Mouse (Mus musculus) c-Kit-positive CD71-negative TER-119-negative erythroid progenitor cells, embryonic 14.5 days (primary cell): ENCODE results near the gene Fuca2.

Source experiments
- DNase-seq: peaks from one replicate; pipeline ENCODE4 v3.0.0-alpha.2; 2013; ENCODE audit warnings: low read depth

Gene Fuca2

DNA sequence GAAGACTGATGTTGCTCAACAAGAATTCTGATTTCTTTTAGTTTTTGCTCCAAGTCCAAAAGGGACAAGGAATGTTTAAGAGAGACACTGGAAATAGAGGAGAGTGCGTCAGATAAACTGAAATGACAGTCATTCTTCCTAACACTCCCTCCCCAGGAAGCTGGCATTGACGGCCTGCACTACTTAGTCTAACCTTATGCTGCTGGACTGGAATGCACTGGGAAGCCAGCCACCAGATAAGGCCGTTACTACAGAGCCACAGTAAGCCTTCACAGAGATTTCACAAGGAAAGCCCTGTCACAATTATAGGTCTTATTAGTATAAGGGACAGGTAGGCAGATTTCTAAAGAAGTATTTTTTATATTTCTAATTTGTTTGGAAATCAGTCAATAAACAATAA is 35.4 kb downstream of the Fuca2 start:
- DNase-seq, result no peak

DNA sequence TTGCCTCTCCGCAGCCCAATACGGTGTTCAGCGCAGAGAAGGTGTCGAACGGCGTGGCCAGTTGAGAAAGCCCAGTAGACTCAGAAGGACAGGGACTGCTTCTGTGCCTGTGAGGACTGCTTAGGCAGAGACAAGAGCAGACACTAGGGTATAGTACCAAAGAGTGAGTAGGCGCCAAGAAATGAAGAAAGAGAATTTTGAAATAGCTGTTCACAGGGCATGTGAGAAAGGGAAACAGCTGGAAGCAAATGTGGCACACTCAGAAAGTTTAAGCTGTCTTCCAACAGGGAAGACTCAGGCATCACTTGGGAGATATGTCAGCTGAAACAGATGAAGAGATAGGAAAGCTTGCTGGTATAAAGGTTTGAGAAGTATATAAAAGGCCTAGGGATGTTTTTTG is 37.4 kb downstream of the Fuca2 start:
- DNase-seq, result no peak

DNA sequence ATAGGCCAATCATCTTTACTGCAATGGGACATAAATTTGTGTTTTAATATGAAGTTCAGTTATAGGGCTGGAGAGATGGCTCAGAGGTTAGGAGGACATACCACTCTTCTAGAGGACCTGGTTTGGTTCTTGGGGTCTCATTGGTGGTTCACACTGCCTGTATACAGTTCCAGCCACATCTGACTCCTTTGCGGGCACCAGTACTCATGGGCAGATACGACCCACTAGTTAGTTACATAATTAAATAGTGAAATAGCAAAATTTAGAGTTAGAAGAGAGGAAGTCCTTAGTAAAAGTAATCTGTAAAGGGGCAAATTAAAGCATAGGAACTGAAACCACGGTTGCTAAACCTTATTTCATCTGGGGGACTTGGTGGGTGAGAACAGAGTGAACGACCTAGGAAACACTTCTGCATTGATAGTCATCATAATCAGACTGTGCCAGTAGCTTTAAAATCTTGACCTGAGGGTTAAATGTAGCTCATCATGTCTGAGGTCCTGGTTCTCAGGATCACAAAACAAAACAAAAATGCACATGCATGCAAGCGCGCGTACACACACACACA is 40.5 kb downstream of the Fuca2 start:
- no peak for DNase-seq

DNA sequence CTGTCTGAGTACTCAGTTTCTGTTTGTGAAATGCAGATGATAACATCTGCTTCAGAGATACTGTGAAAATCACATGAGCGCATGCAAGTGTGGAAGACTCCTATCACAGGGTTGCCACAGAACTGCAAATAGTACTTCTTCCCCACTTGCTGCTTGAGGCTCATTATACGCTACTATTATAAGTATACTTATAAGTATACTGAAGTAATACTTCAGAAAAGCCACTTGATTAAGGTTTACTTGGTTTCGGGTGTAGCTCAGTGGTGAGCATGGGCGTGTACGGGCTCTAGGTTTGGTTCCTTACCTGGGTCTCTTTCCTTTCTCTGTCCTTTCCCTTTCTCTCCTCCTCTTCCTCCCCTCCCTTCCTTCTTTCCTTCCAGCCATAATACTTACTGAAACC is 42.4 kb downstream of the Fuca2 start:
- DNase-seq, result no peak

DNA sequence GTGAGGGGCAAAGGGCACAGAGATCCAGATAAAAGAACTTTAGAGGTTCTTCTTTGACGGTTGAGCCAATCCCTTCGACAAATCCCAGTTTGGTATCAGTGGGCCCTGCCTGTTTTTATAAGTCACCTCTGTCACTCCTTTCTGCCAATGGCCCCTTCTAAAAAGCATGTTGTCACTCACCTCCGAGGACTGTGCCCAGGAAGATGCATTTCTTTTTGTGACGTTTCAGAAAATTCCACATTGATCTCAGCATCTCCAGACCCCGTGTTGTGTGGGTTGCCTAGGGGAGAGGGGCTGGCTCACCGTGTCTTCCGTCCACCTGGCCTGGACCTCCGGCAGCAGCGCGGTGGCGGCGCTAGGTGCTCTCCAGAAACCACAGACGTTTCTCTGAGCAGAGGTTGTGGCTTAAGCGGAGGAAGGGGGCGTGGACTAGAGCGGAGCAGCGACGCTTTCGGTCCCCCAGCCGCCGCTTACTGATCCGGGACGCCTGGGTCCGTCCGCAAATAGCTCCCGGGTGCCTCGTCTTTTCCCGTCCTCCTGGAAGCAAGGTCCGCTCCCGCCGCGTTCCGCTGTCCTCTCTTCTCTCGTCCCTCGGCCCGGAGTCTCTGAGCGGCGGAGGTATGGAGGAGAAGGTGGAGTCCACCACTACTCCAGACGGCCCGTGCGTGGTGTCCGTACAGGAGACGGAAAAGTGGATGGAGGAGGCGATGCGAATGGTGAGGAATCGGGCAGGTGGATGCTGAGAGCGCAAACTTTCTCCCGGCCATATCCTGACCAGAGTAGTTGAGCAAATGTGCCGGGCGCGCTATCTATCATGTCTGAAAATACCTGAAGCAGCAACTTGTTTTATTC is 53.5 kb downstream of the Fuca2 start, which contains the start of the genes Adat2 and Pex3:
Gene Adat2 (plus strand): TSS at position 249 of the 852 bp plus-strand sequence.
Gene Pex3 (minus strand): TSS at position 497 of the 852 bp plus-strand sequence.
- peak; percentile 85 for DNase-seq

DNA sequence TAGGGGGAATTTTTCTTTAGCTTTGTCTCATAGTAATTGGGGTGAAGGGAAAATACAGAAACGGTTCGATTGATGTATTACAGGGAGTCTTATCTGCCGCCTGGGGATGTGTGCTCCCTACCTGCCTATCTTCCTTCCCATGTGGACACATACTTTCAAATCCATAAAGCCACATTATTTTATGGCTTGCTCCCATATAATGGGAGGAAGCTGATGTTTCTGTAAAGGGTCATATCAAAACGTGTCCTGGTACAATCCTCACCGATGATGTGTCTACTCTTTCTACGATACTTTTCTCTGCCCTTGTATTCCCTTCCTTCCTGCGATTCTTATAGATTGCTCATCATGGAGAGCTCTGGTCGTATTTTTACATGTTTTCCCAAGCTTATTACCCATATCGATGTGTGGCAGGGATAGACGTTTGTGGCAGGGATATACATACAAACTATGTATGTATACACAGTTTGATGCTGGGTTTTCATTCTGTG is 54.2 kb downstream of the Fuca2 start:
- DNase-seq, result peak; percentile 6

DNA sequence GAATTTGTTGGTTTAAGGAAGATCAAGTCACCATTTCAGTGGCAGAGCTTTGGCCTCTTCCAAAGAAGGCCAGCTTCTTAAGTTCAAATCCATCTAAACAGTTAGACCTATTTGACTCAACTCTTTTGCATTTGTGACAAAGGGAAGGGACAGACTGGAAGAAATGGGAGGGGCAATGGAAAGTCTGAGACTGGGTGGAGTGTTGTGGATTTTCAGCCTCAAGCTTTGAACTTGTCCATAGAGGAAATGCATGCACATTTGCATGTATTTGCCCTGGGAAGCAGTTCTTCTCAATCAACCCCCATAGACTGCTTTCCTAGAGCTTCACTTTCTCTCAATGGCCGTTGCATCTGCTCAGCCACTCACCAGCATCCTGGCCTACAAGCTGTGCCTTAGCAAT is 55.0 kb downstream of the Fuca2 start:
- DNase-seq, result no peak

DNA sequence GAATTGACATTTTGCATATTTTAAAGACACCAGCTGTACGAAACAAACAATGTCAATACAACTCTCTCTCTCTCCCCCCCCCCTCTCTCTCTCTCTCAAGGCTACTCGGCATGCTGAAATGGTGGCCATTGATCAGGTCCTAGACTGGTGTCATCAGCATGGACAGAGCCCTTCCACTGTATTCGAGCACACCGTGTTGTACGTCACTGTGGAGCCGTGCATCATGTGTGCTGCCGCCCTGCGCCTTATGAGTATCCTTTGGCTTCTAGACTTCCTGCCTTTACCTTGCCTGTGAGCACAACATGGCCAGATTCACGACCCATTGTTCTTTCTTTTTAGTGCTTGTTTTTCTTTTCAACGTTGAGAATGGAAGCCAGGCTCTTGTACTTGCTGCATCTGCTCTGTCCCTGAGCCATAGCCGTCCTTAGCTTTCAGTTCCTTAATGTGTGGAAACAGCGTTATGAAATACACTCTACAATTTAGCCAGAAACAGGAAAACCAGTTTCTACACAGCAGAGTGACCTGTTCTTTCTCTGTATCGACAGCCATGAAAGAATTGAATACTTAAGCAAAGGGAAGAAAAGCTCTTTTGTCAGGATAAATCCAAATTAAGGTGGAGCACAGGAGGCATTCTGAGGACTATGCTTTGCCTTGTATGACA is 60.8 kb downstream of the Fuca2 start:
- DNase-seq, result no peak

DNA sequence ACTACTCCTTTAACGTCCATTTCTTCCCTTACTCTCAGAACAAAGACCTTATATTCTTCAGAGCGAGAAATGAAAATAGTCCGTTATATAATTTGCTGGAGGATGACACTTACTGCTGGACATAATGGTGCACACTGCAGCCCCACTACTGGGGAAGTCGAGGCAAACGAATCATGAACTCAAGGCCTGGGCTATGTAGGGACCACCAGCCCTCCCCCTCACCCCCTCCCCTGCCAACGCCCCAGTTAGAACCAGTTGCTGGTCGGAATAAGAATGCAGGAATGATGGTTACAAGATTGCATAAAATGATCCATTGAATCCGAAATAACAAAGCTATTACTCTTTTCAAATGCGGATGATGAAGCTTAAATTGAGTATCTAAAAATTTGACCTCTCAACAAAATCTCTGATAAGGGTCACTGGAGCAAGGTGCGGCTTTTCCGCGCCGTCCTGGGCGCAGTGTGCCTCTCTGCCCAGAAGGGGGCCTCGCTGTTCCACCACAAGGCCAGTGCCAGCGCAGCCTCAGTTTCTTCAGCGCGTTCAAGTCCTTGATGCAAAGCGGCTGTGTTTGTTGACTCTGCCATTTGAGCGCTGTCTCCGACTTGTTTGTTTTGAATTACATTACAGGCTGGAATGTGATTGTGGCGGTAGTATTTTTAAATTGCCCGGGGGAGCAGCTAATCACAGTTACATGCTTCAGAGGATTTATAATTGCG is 65.2 kb downstream of the Fuca2 start:
- DNase-seq, result peak; percentile 24

DNA sequence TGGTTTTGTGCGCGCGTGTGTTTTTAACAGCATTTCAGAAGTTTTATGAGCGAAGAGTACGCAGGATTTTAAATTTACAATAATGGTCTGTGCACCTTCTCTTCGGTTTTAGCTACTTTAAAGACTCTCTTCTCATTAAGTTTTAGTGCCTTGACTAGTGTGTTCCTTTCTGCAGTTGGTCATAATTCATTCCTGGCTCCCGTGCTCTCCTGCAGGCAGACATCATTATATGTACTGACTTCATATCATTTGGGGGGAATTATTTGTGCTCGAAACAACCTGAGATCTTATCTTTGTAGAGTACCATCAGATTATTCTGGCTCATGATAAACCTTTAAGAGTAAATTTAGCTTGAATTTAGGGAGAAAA is 65.7 kb downstream of the Fuca2 start:
- no peak for DNase-seq

DNA sequence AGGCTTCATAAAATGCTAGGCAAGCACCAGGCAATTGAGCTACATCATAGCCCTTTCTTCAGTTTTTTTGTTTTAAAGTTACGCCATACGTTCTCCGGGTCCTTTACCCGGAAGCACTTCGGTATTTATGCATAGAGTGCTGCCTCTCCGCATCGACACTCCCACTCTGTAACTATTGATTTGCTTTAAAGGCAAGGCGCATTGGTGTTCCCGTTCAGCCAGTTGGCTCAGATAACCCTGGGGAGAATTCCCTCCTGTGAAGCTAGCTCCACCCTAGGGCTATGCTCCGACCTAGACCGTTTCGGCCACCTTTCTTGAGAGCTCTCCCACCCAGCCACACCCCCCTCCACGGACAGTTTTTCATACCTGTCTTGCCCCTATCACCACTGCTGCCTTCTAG is 67.1 kb downstream of the Fuca2 start:
- no peak for DNase-seq
